Mouse (Mus musculus) small intestine, adult 2 months (tissue): ENCODE results near the gene Lmo4. TPM values are rescaled to one million over a fixed set of nuclear protein-coding genes. Genes with fewer than 3 reads are reported as not detected.

ENCODE experiments used
- H3K27ac ChIP-seq: fragments of 200-500 bp; 2 replicates; pipeline ENCODE4 v1.5.1; 2012; ENCODE audit warnings: low read depth, low read length, control low read depth, inconsistent platforms; ENCODE audit not compliant: insufficient read depth
- H3K27me3 ChIP-seq: fragments of 200-500 bp; 2 replicates; pipeline ENCODE4 v1.6.1; 2012; ENCODE audit warnings: mild to moderate bottlenecking, moderate library complexity, low read length, inconsistent platforms; ENCODE audit not compliant: control insufficient read depth, insufficient read depth
- H3K36me3 ChIP-seq: fragments of 200-500 bp; 2 replicates; pipeline ENCODE4 v1.6.1; 2012; ENCODE audit warnings: mild to moderate bottlenecking, low read length, control low read depth, inconsistent platforms; ENCODE audit not compliant: control insufficient read depth, insufficient read depth
- H3K4me1 ChIP-seq: fragments of 200-500 bp; 2 replicates; pipeline ENCODE4 v1.6.1; 2012; ENCODE audit warnings: low read length, inconsistent platforms, mixed read lengths; ENCODE audit not compliant: control insufficient read depth, insufficient read depth, insufficient read length
- H3K4me3 ChIP-seq: fragments of 200-500 bp; 2 replicates; pipeline ENCODE4 v1.5.1; 2012; ENCODE audit warnings: low read depth, mild to moderate bottlenecking, control low read depth, inconsistent platforms, low read length, moderate library complexity
- CTCF ChIP-seq: fragments of 200-500 bp; IDR thresholded peaks from 2 replicates; pipeline ENCODE4 v1.5.1; 2012; ENCODE audit warnings: low read depth, mild to moderate bottlenecking, control low read depth, inconsistent platforms, low read length, moderate library complexity, mixed read lengths; ENCODE audit not compliant: insufficient replicate concordance, insufficient read length; ENCODE audit errors: extremely low read depth
- POLR2A ChIP-seq: fragments of 200-500 bp; IDR thresholded peaks from 2 replicates; pipeline ENCODE4 v1.6.1; 2012; ENCODE audit warnings: low read depth, mild to moderate bottlenecking, control low read depth, inconsistent platforms, low read length, moderate library complexity
- whole genome bisulfite sequencing: fragments of 180-500 bp; shearing (Covaris S2); methylation state at CpG from one replicate; pipeline ENCODE4 v1.1.7; 2018; 5-methylcytosine and 5-hydroxymethylcytosine counted together
- polyA plus RNA-seq: library from polyadenylated mRNA; depleted of rRNA; stranded (reverse); fragments of >200 nt; gene quantifications from 2 replicates; pipeline ENCODE4 v1.2.3, GENCODE M21; 2012

Gene Lmo4
- polyA plus RNA-seq, 1 experiment: 23.8 TPM

- Histone ChIP-seq H3K27ac (no peak overlapping the region), H3K4me1 (peaks cover 2% of the 10 kb centered on the region; the same call in 1 of the 2 replicates), H3K4me3 (no peak overlapping the region), H3K36me3 (no peaks in the 10 kb centered on the region), H3K27me3 (no peaks in the 10 kb centered on the region)
- TF ChIP-seq CTCF: no peak
- TF ChIP-seq POLR2A: no peak
- 59% methylated on average over 11 of the region's 11 CpGs for WGBS
Observed at GRCm38 (mm10) chr3:144232347-144233008, 27.5 kb upstream of the Lmo4 start.

GRCm38 (mm10) chr3:144231931-144232330 is 26.9 kb upstream of the Lmo4 start:
- peak overlapping the region; percentile 41 for H3K4me3 ChIP-seq
- peaks cover 2% of the 10 kb centered on the region; the same call in 1 of the 2 replicates for H3K4me1 ChIP-seq
- H3K36me3 ChIP-seq: no peaks in the 10 kb centered on the region
- WGBS: 40% methylated on average over 6 of the region's 6 CpGs
- no peaks in the 10 kb centered on the region for H3K27me3 ChIP-seq
- no peak for TF ChIP-seq CTCF
- no peak for TF ChIP-seq POLR2A
- no peak overlapping the region for H3K27ac ChIP-seq

GRCm38 (mm10) chr3:144231419-144231818 is 26.4 kb upstream of the Lmo4 start:
- 83% methylated on average over 7 of the region's 7 CpGs for WGBS
- Histone ChIP-seq H3K36me3 (no peaks in the 10 kb centered on the region), H3K4me3 (peak overlapping the region; percentile 16), H3K27me3 (no peaks in the 10 kb centered on the region), H3K4me1 (peaks cover 2% of the 10 kb centered on the region; the same call in 1 of the 2 replicates), H3K27ac (no peak overlapping the region)
- TF ChIP-seq POLR2A: no peak
- no peak for TF ChIP-seq CTCF

GRCm38 (mm10) chr3:144230016-144230415 is 25.0 kb upstream of the Lmo4 start:
- WGBS: 85% methylated on average over 9 of the region's 9 CpGs
- TF ChIP-seq POLR2A: no peak
- no peak for TF ChIP-seq CTCF
- Histone ChIP-seq H3K36me3 (no peaks in the 10 kb centered on the region), H3K4me3 (no peak overlapping the region), H3K4me1 (peaks cover 2% of the 10 kb centered on the region; the same call in 1 of the 2 replicates), H3K27me3 (no peaks in the 10 kb centered on the region), H3K27ac (no peak overlapping the region)

DNA sequence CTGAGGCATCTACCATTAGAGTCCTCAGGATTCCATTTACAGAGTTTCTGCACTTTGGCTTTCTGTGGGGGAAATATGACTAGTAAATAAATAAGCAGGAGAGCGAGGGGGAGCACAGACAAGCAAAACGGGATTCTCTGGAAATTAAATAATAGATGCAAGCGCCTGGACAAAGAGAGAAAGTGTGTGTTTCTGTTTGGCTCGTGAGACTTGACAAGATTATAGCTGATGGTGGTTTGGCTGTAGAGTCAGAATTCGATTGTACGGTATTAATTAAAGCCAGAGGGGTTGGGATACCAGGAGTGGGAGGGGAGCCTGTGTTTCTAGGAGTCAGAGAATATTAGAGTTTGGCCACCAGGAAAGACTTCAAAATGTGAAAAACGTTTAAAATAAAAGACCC is 24.3 kb upstream of the Lmo4 start:
- no peak for TF ChIP-seq CTCF
- no peak for TF ChIP-seq POLR2A
- Histone ChIP-seq H3K36me3 (no peaks in the 10 kb centered on the region), H3K27me3 (no peaks in the 10 kb centered on the region), H3K27ac (no peak overlapping the region), H3K4me3 (no peak overlapping the region), H3K4me1 (peaks cover 2% of the 10 kb centered on the region; the same call in 1 of the 2 replicates)
- WGBS: 80% methylated on average over 7 of the region's 7 CpGs

- no peak for TF ChIP-seq POLR2A
- TF ChIP-seq CTCF: no peak
- Histone ChIP-seq H3K4me1 (no peaks in the 10 kb centered on the region), H3K4me3 (no peak overlapping the region), H3K36me3 (no peaks in the 10 kb centered on the region), H3K27ac (no peak overlapping the region), H3K27me3 (no peaks in the 10 kb centered on the region)
- 32% methylated on average over 9 of the region's 9 CpGs for WGBS
Observed at GRCm38 (mm10) chr3:144225456-144226240, 20.6 kb upstream of the Lmo4 start.

GRCm38 (mm10) chr3:144224594-144224993 is 19.6 kb upstream of the Lmo4 start:
- Histone ChIP-seq H3K27me3 (no peaks in the 10 kb centered on the region), H3K4me3 (no peak overlapping the region), H3K27ac (no peak overlapping the region), H3K36me3 (no peaks in the 10 kb centered on the region), H3K4me1 (no peaks in the 10 kb centered on the region)
- WGBS: 89% methylated on average over 7 of the region's 7 CpGs
- no peak for TF ChIP-seq POLR2A
- no peak for TF ChIP-seq CTCF
